Mouse (Mus musculus): ENCODE measurements around the gene Dchs1.
A peak's percentile ranks its signal among the peaks of the same experiment; 100 is the strongest.

Dchs1 gene

GRCm38 (mm10) chr7:105787285-105788140, at the start of gene Dchs1:
TSS of gene Dchs1 (minus strand) at chr7:105787654.
- DNase-seq (ENCODE audit: low read depth, low spot score): peak; percentile 31

DNA sequence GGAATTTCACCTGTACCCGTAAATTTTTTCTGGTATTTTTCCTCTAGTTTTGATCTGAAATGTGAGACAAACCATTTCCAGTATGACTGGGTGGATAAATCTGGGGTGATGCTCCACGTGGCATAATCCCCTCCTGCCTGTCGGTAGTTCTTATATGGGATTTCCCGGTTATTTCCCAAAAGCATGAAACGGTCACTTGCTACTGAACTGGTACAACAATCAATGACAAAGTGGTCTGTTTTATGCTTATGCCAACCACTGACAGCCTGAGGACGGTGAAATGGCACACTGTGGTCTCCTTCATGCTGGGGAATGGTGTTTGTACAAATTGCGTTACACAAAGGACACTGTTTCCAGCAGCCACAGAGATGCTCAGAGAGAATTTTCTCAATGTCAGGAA, 36.8 kb upstream of the Dchs1 start:
- no peak for DNase-seq (ENCODE audit: low read depth, low spot score)

- DNase-seq (ENCODE audit: low read depth, low spot score): peak; percentile 45
Observed at GRCm38 (mm10) chr7:105818483-105818882, 31.0 kb upstream of the Dchs1 start.

- no peak for DNase-seq (ENCODE audit: low read depth, low spot score)
Observed at GRCm38 (mm10) chr7:105816736-105817135, 29.3 kb upstream of the Dchs1 start.

GRCm38 (mm10) chr7:105813326-105813725, 25.9 kb upstream of the Dchs1 start:
- no peak for DNase-seq (ENCODE audit: low read depth, low spot score)

DNA sequence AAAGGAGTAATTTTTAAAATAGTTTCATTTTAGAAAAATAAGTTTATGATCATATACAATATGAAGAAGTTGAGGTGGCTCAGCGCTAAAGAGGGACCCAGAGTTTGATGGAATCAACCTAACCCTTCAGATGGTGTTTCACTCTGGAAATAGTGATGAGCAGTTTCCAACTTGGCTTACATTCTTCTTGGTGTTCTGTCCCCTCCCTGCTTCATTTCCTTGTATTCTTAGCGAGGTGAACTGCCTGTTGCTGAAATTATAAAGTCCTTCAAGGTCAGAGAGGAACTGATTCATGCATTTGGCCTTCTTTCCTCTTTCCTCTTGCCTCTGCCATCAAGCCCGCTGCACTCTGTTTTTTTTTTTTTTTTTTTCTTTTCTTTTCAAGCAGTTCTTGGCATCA, 25.1 kb upstream of the Dchs1 start:
- DNase-seq (ENCODE audit: low read depth, low spot score): no peak

DNA sequence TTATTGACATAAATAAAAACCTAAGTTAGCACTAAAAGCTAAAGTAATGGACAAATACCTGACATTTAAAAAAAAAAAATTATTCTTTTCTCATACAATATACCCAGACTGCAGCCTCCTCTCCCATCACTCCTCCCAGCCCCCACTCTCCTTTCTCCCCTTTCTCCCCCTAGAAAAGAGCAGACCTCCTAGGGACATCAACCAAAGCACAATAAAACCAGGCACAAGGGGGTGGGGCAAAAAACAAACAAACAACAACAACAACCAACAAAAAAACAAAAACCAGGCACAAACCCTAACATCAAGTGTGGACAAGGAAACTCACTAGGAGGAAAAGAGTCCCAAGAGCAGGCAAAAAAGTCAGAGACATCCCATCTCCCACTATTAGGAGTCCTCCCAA, 24.1 kb upstream of the Dchs1 start:
- DNase-seq (ENCODE audit: low read depth, low spot score): no peak

DNA sequence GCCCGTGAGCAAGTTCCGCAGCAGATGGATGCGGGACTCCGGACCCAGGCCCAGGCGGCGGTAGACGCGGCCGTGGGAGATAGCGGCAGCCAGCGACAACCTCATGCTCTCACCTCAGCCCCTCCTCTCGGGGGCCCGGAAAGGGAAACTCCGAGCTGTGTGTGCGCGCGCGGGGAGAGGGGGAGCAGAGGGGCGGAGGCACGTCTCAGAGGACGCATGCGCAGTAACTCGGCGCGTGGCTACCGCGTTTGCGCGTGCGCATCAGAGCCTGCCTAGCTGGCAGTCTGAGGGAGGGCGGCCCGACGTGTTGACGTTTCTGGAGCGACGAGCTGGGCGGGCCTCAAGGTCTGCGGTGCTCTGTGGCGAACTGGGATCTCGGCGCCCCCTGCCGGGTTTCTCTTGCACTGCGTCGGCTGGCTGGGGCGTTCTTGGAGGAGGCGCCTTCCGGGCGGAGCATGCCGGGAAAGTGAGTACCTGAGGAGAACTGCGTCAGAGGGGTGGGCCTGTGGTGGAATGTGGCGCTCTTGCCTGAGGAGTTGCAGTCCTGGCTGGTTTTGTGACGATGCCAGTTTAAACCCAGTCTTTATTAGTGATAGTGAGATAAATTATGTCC, 23.5 kb upstream of the Dchs1 start, which contains the start of gene Mrpl17:
Gene Mrpl17, minus strand, starts transcription at position 223 of the 613 bp plus-strand sequence.
- DNase-seq (ENCODE audit: low read depth, low spot score): peak; percentile 99

GRCm38 (mm10) chr7:105810280-105810876, 22.9 kb upstream of the Dchs1 start:
- DNase-seq (ENCODE audit: low read depth, low spot score): no peak

DNA sequence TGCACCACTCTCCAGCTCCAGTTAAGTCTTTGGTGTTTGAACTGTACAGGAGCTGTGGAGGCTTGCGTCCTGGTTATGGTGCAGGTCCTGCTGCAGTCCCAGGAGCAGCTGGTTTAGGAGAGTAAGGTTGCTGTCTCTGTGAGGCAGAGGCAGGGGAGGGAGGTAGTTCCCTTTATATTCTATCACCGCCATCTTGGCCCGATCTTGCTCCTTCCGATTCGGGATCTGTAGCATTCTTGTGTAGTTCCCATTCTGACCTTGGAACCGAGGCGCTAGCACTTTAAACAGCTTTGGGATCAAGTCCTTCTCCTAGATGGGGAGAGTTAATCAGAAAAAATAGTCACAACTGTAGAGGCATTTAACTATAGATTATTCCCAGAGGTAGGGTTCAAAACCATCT, 22.4 kb upstream of the Dchs1 start:
- DNase-seq (ENCODE audit: low read depth, low spot score): peak; percentile 56

DNA sequence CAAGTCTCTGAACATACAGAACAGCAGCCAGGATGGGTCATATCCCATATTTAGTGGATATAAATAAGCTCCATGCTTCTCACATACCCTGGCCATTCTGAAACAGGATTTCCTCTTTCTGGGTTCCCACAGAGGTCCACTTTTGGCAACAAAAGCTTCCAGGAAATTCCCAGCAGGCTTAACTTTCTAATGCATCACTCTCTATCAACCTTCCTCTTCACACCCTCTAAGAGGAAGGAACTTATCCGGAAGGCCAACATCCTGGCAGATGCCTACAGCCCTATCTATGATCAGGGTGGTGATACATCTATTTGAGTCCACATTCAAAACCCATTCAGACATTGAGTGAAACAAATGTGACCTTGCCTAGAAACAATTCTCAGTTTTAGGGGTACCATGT, 20.9 kb upstream of the Dchs1 start:
- DNase-seq (ENCODE audit: low read depth, low spot score): no peak

DNA sequence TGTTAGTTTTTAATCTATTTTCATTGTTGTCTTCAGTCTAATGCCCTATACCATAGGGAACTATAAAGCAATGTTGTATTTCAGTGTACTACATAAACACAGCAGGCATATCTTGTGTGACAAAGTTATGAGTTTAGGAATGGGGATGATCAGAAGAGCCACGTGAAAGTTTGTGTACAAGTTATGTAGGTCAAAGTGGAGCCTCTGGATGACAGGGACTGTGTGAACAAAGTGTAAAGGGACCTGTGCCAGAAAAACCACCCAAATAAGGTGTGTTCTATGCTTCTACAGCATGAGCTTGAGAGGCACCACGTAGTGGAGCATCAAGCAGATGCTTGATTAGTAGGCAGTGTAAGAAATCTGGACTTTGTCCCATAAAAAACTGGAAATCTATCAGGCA, 19.3 kb upstream of the Dchs1 start:
- no peak for DNase-seq (ENCODE audit: low read depth, low spot score)

GRCm38 (mm10) chr7:105806125-105806524, 18.7 kb upstream of the Dchs1 start:
- no peak for DNase-seq (ENCODE audit: low read depth, low spot score)

DNA sequence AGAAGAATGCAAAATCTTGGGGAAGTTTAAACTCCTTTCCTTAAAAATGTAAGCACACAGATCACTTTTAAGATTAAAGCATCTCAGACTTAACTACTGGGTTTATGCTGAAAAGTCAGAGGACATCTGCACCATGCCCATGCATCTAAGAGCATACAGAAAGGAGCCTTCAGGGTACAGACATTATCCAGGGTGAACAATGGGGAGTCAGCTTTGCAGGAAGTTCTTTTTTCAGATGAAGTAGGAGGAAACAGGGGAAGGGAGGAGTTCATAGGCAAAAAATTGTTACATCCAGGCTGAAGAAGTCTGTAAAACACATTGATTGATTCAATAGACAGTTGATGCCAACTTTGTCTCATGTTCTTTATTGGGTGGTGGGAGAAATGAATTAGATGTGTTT, 16.0 kb upstream of the Dchs1 start:
- no peak for DNase-seq (ENCODE audit: low read depth, low spot score)

- DNase-seq (ENCODE audit: low read depth, low spot score): no peak
Observed at GRCm38 (mm10) chr7:105802771-105803170, 15.3 kb upstream of the Dchs1 start.

DNA sequence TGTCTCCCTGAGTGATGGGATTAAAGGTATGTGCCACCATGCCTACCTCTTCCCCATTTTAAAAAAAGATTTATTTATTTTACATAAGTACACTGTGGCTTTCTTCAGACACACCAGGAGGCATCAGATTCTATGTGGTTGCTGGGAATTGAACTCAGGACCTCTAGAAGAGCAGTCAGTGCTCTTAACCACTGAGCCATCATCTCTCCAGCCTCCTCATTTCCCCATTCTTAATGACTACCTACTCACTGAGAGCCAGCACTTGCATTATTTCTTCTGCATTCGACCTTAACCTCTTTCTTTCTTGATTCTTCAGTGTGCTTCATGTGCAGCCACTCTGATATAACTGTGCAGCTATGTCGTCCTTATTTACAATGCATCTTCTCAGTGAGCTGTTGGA, 14.9 kb upstream of the Dchs1 start:
- DNase-seq (ENCODE audit: low read depth, low spot score): no peak

- DNase-seq (ENCODE audit: low read depth, low spot score): no peak
Observed at GRCm38 (mm10) chr7:105796972-105797371, 9.5 kb upstream of the Dchs1 start.

GRCm38 (mm10) chr7:105795759-105796366, 8.4 kb upstream of the Dchs1 start:
- no peak for DNase-seq (ENCODE audit: low read depth, low spot score)

- no peak for DNase-seq (ENCODE audit: low read depth, low spot score)
Observed at GRCm38 (mm10) chr7:105793701-105794100, 6.2 kb upstream of the Dchs1 start.

- no peak for DNase-seq (ENCODE audit: low read depth, low spot score)
Observed at GRCm38 (mm10) chr7:105791147-105791546, 3.7 kb upstream of the Dchs1 start.

- DNase-seq (ENCODE audit: low read depth, low spot score): no peak
Observed at GRCm38 (mm10) chr7:105786506-105787284, 759 bp downstream of the Dchs1 start.
